Mouse (Mus musculus): ENCODE measurements around the gene Adgrg3.
"Not testable (repeated sequence)": the region's sequence is repeated elsewhere in the genome, so short reads cannot be mapped to it uniquely, and the experiment has no call there.

Gene Adgrg3

GRCm38 (mm10) chr8:95024387-95024786, 6.9 kb downstream of the Adgrg3 start:
- no peak for DNase-seq (ENCODE audit: low spot score in 2 of 2)

GRCm38 (mm10) chr8:95025421-95025820, 7.9 kb downstream of the Adgrg3 start:
- no peak for DNase-seq (ENCODE audit: low spot score in 2 of 2)

- not testable (repeated sequence) for DNase-seq (ENCODE audit: low spot score in 2 of 2)
Measured at GRCm38 (mm10) chr8:95028391-95028790, 10.9 kb downstream of the Adgrg3 start.

- DNase-seq (ENCODE audit: low spot score in 2 of 2) = no peak
Measured at GRCm38 (mm10) chr8:95037106-95037925, 19.8 kb downstream of the Adgrg3 start.

GRCm38 (mm10) chr8:95041883-95042784, 24.6 kb downstream of the Adgrg3 start:
- no peak for DNase-seq (ENCODE audit: low spot score in 2 of 2)

GRCm38 (mm10) chr8:95044811-95045210, 27.3 kb downstream of the Adgrg3 start:
- no peak for DNase-seq (ENCODE audit: low spot score in 2 of 2)

- no peak for DNase-seq (ENCODE audit: low spot score in 2 of 2)
Measured at GRCm38 (mm10) chr8:95046982-95047381, 29.5 kb downstream of the Adgrg3 start.

- no peak for DNase-seq (ENCODE audit: low spot score in 2 of 2)
Measured at GRCm38 (mm10) chr8:95047884-95048680, 30.6 kb downstream of the Adgrg3 start.

GRCm38 (mm10) chr8:95049636-95050035, 32.1 kb downstream of the Adgrg3 start:
- DNase-seq (ENCODE audit: low spot score in 2 of 2) = no peak

GRCm38 (mm10) chr8:95054438-95054837, 36.9 kb downstream of the Adgrg3 start:
- no peak for DNase-seq (ENCODE audit: low spot score in 2 of 2)

- no peak for DNase-seq (ENCODE audit: low spot score in 2 of 2)
Measured at GRCm38 (mm10) chr8:95054927-95055510, 37.5 kb downstream of the Adgrg3 start, which contains the start of gene Drc7. TSS of gene Drc7 (plus strand) at chr8:95055103.

GRCm38 (mm10) chr8:95056414-95056813, 38.9 kb downstream of the Adgrg3 start:
- no peak for DNase-seq (ENCODE audit: low spot score in 2 of 2)

GRCm38 (mm10) chr8:95058661-95059060, 41.2 kb downstream of the Adgrg3 start:
- no peak for DNase-seq (ENCODE audit: low spot score in 2 of 2)

GRCm38 (mm10) chr8:95059812-95060533, 42.5 kb downstream of the Adgrg3 start:
- DNase-seq (ENCODE audit: low spot score in 2 of 2) = no peak

- DNase-seq (ENCODE audit: low spot score in 2 of 2) = no peak
Measured at GRCm38 (mm10) chr8:95064531-95064930, 47.0 kb downstream of the Adgrg3 start.

- DNase-seq (ENCODE audit: low spot score in 2 of 2) = no peak
Measured at GRCm38 (mm10) chr8:95067582-95067981, 50.1 kb downstream of the Adgrg3 start.

- DNase-seq (ENCODE audit: low spot score in 2 of 2) = no peak
Measured at GRCm38 (mm10) chr8:95075504-95075903, 58.0 kb downstream of the Adgrg3 start.

GRCm38 (mm10) chr8:95076151-95076550, 58.7 kb downstream of the Adgrg3 start:
- DNase-seq (ENCODE audit: low spot score in 2 of 2) = no peak

GRCm38 (mm10) chr8:95078055-95078454, 60.6 kb downstream of the Adgrg3 start:
- no peak for DNase-seq (ENCODE audit: low spot score in 2 of 2)

GRCm38 (mm10) chr8:95079305-95079704, 61.8 kb downstream of the Adgrg3 start:
- DNase-seq (ENCODE audit: low spot score in 2 of 2) = no peak
